Mouse (Mus musculus) neural tube, embryonic 11.5 days (tissue): ENCODE data around the gene Slc43a3. TPM values are rescaled to one million over a fixed set of nuclear protein-coding genes. Genes with fewer than 3 reads are reported as not detected.

Experiments
- microRNA-seq: library from miRNA; unstranded; fragments of <30 nt; microRNA quantifications from one replicate; pipeline ENCODE4, GENCODE M21; 2016
- polyA plus RNA-seq: library from polyadenylated mRNA; unstranded; fragments of >200 nt; fragmentation: Nextera tagmentation; extraction: Ambion mirVana; gene quantifications from 2 replicates; pipeline ENCODE4 v1.2.1, GENCODE M21; 2014

The Slc43a3 gene
- polyA plus RNA-seq, 1 experiment from 2014 or later = 23.1 TPM

Small RNA genes within 50 kb of the gene (microRNA-seq; reads per million reads assigned to microRNA genes)
- not detected for gene Gm24332

Other genes with a start within 250 kb of the Slc43a3 start
- gene Zdhhc5, start 221.4 kb upstream of the Slc43a3 start, polyA plus RNA-seq = 27.4 and 27.6 TPM in 2 replicates
- 47.2 and 48.5 TPM in 2 replicates for gene Clp1, start 209.2 kb upstream of the Slc43a3 start, polyA plus RNA-seq
- gene Ypel4, start 202.5 kb upstream of the Slc43a3 start, polyA plus RNA-seq = 10.5 and 12.9 TPM in 2 replicates
- gene Gm19426, start 192.9 kb upstream of the Slc43a3 start, polyA plus RNA-seq = 4.5 and 5.1 TPM in 2 replicates
- gene Serping1, start 161.1 kb upstream of the Slc43a3 start, polyA plus RNA-seq = 30.9 and 31.9 TPM in 2 replicates
- gene Ube2l6, start 137.8 kb upstream of the Slc43a3 start, polyA plus RNA-seq = 32.8 and 34.9 TPM in 2 replicates
- gene Smtnl1, start 113.9 kb upstream of the Slc43a3 start, polyA plus RNA-seq = 0.29 TPM in 1 of 2 replicates, not detected in the other
- 53.3 and 56.6 TPM in 2 replicates for gene Timm10, start 109.6 kb upstream of the Slc43a3 start, polyA plus RNA-seq
- 17.8 and 19.1 TPM in 2 replicates for gene Slc43a1, start 97.7 kb upstream of the Slc43a3 start, polyA plus RNA-seq
- gene Rtn4rl2, start 49.9 kb upstream of the Slc43a3 start, polyA plus RNA-seq = 7.2 TPM in 2 replicates
- gene Prg2, start 43.9 kb downstream of the Slc43a3 start, polyA plus RNA-seq = 0.41 TPM in 1 of 2 replicates, not detected in the other
- not detected in 2 replicates for gene Prg3, start 51.6 kb downstream of the Slc43a3 start, polyA plus RNA-seq
- gene Ssrp1, start 100.7 kb downstream of the Slc43a3 start, polyA plus RNA-seq = 346 and 359 TPM in 2 replicates
- 10.9 and 15.7 TPM in 2 replicates for gene P2rx3, start 100.9 kb downstream of the Slc43a3 start, polyA plus RNA-seq
- 5.8 and 7.9 TPM in 2 replicates for gene Tnks1bp1, start 111.4 kb downstream of the Slc43a3 start, polyA plus RNA-seq
- gene Aplnr, start 199.6 kb downstream of the Slc43a3 start, polyA plus RNA-seq = 35.2 and 37.1 TPM in 2 replicates